Mouse (Mus musculus) B cell, adult 67 days (primary cell): Measurements from ENCODE around the gene Lrrc4. TPM values are rescaled to one million over a fixed set of nuclear protein-coding genes. Genes with fewer than 3 reads are reported as not detected.

Source experiments
- total RNA-seq, 2 experiments: library from RNA; stranded (reverse); gene quantifications; 4 replicates each; pipeline ENCODE4 v1.2.4; 2023

The Lrrc4 gene
- not detected for total RNA-seq

DNA sequence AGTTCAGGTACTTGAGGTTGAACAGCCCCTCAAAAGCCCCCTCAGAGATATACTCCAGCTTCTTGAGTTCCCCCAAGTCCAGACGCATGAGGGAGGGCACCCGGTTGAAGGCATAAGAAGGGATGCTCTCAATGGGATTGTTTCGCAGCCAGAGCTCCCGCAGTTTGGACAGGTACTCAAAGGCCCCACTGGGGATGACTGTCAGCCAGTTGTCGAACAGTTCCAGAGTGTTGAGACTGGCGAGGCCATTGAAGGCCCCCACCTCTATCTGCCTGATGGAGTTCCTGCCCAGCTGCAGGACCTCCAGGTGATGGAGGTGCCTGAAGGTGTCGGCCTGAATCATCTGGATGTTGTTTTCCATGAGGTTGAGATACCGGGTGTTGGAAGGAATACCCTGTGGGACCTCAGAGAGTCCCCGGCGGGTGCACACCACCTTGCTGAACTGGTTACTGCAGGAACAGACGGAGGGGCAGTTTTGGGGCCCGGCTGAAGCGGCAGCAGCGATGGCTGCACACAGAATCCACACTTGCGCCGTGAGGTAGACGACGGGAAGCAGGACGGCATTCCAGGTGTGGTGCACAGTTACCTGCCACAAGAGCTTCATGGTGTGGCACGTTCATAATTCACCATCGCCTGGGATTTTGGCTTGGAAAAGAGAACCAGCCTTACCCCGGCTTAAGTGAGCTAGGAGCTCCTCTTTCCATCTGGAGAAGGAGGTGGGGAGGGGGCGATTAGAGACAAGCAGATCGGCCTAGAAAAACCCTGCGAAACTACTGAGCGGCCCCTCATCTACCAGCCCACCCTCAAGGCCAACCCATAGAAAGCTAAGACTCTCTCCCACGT lies at the start of gene Lrrc4:
Gene Lrrc4, minus strand, starts transcription at position 737 of the 843 bp plus-strand sequence.

Other genes with a start within 250 kb of the Lrrc4 start
- gene Lep, start 228.5 kb upstream of the Lrrc4 start, total RNA-seq: not detected